Mouse (Mus musculus): Measurements from ENCODE around the gene Fbxw22.
"Not testable (repeated sequence)": the region's sequence is repeated elsewhere in the genome, so short reads cannot be mapped to it uniquely, and the experiment has no call there.

The Fbxw22 gene

DNA sequence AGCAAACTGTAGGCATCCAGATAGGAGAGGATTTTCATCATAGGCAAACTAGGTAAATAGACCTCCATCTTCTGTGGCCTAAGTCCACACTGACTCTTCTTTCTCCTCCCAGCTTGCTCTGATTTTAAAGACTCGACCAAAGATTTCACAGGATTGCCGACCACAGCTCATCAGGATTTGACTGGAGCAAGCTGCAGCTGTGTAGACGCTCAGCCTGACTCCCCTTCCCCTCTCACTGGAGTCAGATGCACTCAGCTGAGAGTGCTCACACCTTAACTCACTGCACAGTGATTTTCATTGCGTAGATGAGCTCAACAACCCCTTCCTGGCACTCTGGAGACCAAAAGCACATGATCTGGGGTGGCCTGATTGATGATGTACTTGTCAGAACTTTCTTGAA is at the start of gene Fbxw22:
TSS of gene Fbxw22 (minus strand) at position 101 of the 400 bp plus-strand sequence.
- DNase-seq (ENCODE audit: low spot score), result not testable (repeated sequence)

DNA sequence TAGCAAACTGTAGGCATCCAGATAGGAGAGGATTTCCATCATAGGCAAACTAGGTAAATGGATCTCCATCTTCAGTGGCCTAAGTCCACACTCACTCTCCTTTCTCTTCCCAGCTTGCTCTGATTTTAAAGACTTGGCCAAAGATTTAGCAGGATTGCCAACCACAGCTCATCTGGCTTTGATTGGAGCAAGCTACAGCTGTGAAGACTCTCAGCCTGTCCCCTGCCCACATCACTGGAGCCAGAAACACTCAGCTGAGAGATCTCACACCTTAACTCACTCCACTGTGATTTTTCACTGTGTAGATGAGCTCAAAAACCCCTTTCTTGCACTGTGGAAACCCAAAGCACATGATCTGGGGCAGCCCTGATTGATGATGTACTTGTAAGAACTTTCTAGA is 44.9 kb upstream of the Fbxw22 start, which contains the start of gene Fbxw16:
TSS of gene Fbxw16 (minus strand) at position 101 of the 400 bp plus-strand sequence.
- DNase-seq (ENCODE audit: low spot score), result no peak

DNA sequence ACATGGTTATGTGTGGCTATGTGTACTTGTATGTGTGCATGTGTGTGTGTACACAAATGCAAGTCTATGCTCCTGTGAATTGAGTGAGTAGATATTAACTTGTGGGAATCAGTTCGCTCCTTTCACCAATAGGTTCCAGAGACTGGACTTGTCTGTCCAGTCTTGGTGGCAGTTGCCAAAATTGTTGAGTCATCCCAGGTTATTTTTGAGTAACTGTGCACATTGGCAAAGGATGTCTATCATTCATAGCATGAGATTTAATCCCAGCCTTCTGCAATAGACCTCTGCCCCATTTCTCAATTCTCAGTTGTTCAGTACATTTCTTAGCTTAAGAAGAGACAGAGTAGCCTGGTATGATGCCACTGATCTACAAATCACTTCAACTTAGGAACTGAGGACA is 28.9 kb upstream of the Fbxw22 start:
- no peak for DNase-seq (ENCODE audit: low spot score)

DNA sequence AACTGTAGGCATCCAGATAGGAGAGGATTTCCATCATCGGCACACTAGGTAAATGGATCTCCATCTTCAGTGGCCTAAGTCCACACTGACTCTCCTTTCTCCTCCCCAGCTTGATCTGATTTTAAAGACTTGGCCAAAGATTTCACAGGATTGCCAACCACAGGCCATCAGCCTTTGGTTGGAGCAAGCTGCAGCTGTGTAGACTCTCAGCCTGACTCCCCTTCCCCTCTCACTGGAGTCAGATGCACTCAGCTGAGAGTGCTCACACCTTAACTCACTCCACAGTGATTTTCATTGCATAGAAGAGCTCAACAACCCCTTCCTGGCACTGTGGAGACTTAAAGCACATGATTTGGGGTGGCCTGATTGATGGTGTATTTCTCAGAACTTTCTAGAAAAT is 64.5 kb downstream of the Fbxw22 start, which contains the start of gene Fbxw28:
TSS of gene Fbxw28 (minus strand) at position 101 of the 400 bp plus-strand sequence.
- DNase-seq (ENCODE audit: low spot score), result not testable (repeated sequence)
